Mouse (Mus musculus): ENCODE data around the gene Cass4.

Cass4 gene

DNA sequence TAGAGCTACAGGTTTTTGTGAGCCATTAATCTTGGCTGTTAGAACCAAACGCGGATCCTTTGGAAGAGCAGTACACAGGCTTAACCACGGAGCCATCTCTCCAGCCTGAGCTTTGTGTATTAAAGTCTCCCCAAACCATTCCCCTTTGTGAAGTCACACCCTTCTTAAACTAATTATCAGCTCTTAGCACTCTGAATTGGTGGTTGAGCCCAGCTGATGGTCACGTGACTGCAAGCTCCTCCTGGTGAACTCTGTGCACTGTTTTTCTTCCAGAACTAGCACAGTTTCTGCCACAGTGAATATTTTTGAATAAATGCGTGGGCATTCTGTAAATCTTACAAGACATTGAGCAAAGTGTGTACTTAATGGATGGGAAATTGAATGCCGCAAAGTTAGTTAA lies 47.6 kb downstream of the Cass4 start:
- no peak for DNase-seq

- DNase-seq: no peak
Measured at GRCm38 (mm10) chr2:172445617-172446016, 52.0 kb downstream of the Cass4 start.

GRCm38 (mm10) chr2:172447317-172447716 lies 53.7 kb downstream of the Cass4 start:
- DNase-seq: peak in 1 of 2 experiments; percentile 50

GRCm38 (mm10) chr2:172448329-172448728 lies 54.7 kb downstream of the Cass4 start:
- DNase-seq: no peak

DNA sequence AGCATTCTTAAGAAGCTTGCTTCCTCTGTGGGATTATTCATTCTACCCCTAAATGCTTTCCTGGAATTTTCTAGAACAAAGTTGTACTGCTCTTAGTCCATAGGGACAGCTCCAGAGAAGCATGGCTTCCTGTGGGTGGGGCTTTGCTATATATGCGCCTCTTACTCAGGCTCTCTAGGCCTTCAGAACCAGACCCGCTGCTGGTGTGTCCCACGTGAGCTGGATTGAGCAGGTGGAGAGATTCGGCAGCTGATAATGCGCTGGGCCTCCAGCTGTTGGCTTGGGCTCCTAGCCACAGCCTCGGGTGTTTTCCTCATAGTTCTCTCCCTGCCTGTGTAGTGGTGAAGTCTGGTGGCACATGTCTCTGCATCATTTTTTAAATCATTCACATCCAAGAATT lies 57.0 kb downstream of the Cass4 start:
- no peak for DNase-seq

- no peak for DNase-seq
Measured at GRCm38 (mm10) chr2:172452031-172452430, 58.4 kb downstream of the Cass4 start.

GRCm38 (mm10) chr2:172452458-172452857 lies 58.9 kb downstream of the Cass4 start:
- DNase-seq: no peak

DNA sequence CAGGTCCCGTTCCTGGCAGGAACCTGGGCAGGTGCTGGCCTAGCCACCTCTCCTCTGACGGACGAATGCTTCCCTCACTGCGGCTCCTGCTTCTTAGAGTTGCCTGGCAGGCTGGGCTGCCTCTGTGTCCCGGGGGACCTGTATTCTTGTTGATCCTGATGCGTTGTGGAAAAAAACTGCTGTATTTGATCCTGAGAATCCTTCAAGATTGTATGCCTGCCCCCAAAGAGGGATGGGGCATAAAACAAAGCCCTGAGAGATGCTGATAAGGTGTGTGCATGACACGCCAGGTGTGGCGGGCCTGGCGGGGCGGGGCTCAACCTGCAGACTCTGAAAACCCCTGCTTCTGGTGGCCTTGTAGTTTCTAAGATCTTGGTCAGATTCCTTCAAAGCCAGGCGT lies 64.9 kb downstream of the Cass4 start, which contains the start of gene Gcnt7:
Gene Gcnt7, minus strand, starts transcription at position 101 of the 400 bp plus-strand sequence.
- no peak for DNase-seq

DNA sequence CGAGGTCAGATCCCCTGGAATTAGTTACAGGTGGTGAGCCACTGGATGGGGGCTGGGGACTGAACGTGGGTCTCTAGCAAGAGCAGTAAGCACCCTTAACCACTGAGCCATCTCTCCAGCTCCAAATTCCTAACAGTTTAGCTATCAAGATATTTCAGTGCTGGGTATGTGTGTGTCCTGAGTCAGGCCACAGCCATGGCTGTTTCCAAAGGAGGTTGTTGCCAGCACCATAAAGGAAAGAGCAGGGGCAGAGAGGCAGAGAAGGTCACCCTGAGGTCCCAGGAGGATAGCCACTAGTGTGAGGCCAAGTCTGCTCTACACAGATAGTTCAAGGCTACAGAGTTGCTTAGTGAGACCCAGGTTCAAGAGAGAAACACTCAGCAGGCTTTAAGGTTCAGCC lies 67.1 kb downstream of the Cass4 start:
- no peak for DNase-seq

GRCm38 (mm10) chr2:172462813-172463212 lies 69.2 kb downstream of the Cass4 start:
- no peak for DNase-seq

- DNase-seq: no peak
Measured at GRCm38 (mm10) chr2:172466427-172467132, 73.0 kb downstream of the Cass4 start.

DNA sequence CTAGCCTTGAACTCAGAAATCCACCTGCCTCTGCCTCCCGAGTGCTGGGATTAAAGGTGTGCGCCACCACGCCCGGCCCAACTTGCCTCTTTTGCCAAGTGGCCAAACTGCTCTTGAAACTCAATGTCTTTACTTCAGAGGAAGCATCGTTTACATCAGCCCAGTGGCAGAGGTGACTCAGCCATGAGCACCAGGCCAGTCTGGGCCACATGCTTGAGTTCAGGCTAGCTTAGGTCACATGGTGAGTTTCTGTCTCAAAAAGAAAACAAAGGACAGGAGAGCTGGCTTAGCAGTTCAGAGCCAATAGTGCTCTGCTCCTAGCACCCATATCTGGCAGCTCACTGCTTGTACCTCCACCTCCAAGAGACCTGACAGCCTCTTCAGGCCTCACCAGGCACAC lies 73.6 kb downstream of the Cass4 start:
- DNase-seq: no peak

DNA sequence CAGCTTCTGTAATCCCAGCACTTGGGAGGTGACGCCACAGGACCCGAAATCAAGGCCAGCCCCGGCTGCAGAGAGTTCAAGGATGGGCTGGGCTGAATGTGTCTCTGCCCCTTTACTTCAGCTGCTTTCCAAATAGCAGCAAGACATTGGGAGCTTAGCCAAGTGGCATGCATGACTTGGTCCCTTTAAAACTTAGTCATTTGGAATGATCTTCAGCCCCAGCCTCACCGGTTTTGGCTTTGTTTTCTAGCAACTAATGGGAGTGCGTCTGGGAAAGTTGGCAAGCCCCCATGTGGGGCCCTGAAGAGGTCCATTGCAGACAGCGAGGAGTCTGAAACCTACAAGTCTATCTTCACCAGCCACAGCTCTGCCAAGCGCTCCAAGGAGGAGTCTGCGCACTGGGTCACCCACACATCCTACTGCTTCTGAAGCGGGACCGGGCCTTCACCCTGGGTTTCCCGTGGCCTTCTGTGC lies 74.8 kb downstream of the Cass4 start:
- DNase-seq: no peak

GRCm38 (mm10) chr2:172472318-172472717 lies 78.7 kb downstream of the Cass4 start, which contains the start of gene Fam209:
Gene Fam209, plus strand, starts transcription at chr2:172472520.
- no peak for DNase-seq

DNA sequence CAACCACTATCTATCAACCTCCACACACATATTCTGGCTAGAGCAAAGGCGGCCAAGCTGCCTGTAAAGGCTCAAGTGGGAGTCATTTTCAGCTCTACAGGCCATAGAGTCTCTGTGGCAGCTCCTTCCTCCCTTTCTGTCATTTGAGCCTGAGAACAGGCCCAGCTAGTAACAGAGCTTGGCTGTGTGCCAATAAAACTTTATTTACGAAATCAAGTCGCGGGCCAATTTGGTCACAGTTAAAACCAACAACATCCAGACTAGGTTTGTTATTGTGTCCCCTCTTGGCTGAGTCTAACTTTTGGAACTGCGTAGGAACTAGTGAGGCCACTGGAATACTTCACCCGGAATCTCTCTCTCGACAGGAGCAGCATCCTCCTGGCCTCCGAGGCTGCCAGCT lies 80.0 kb downstream of the Cass4 start:
- DNase-seq: no peak

- peak in 1 of 2 experiments; percentile 49 for DNase-seq
Measured at GRCm38 (mm10) chr2:172474970-172475369, 81.4 kb downstream of the Cass4 start.

GRCm38 (mm10) chr2:172476707-172477260 lies 83.2 kb downstream of the Cass4 start:
- no peak for DNase-seq

DNA sequence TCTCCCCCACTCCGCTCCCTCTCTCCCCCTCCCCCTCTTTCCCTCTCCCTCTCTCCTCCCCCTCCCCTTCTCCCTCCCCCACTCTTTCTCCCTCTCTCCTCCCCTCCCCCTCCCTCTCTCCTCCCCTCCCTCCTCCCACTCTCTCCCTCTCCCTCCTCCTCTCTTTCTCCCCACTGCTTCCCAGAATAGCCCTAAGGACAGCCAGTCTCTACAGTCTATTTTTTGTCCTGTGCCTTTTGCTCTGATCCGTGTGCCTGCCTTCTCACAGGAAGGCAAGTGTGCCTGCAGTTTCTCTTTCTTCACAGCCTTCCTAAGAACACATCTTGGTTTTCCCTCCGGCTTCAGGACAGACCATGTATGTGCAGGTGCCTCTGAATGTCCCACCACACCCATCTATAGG lies 83.8 kb downstream of the Cass4 start:
- no peak for DNase-seq

- peak in 1 of 2 experiments; percentile 19 for DNase-seq
Measured at GRCm38 (mm10) chr2:172477860-172478259, 84.3 kb downstream of the Cass4 start.

DNA sequence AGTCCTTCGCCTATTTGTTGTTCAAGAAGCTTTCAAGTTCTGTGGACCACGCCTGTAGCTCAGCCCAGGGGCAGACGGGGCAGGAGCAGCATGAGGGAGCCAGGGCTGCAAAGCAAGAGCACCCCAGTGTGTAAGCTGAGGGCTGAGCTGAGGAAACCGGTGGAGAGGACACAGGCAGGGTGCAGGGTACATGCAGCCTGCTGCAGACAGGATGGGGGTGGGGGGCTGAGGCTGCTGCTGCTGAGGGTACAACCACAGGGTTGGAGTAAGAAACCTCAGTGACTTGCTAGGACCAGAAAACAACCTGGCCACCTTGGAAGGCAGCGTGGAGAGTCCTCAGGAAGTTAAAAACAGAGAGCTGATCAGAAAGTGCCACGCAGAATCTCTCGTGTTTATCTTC lies 86.7 kb downstream of the Cass4 start:
- no peak for DNase-seq

DNA sequence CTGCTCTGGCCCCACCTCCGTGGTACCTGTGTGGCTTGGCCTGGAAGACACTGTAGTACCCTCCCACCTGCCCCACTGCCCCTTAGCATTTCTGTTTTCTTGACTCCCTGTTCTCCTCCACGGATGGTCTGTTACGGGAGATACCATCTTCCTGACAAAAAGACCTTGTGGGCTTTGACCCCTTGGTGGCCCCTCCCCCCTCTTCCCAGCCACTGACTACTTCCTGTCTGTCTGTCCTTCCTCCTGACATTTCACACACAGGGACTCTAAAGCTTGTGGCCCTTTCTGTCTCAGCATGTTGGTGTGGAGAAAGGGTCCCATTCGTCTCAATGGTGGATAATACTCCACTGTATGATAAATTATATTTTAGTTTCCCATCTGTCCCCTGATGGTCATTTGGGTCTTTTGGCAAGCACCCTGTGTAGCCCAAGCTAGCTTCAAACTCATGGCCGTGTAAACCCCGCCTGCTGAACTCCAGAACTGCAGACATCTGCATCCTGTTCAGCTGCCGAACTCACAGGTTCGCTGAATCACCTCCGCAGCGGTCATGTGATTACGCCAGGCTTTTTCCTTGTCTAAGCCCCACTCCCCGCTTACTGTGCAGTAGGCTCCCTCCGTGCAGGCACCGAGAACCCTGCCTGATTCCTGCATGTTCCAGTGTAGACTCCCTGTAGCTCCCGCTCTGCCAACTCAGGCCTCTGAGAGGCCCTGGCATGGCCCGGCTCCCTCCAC lies 88.2 kb downstream of the Cass4 start:
- no peak for DNase-seq

All from spleen, adult 18-20 months (tissue).